ENCODE assay signal across 9 mouse cellular contexts in the genomic region with DNA sequence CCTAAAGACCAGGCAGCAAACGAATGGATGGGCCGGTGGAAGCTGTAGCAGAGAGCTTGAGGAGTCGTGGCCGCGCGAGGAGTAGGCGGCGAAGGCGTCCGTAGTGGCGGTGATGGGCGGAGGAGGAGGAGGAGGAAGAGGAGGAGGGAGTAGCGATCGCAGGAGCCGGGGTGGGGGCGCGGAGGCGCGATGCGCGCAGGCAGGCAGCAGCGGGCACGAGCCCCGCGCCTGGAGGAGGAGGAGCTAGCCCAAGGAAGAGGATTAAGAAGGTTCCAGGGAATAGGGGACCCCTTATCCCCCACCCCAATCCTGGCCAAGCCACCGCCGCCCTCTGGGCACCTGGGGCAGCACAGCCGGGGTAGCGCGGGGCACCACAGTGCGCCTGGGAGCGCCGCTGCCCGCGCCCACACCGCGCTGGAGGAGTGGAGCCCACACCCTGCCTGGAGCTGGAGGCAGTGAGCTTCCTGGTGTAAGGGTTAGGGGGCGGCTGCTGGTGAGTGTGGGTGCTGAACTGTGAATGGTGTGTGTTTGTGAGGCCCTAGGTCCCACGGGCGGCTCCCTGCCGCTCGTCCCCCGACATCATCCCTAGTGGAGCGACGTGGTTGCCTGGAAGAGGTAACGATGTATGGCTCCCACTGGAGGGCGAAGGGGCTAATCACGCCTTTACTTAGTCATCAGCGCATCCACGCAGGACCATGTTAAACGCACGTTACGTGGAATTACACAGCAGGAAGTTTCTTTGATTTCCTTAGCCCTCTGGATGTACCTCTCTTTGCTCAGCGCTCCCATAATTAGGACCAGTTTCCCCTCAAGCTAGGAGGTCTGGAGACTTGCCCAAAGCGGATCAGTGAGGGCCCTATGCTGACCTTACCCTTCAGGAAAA. TPM values are rescaled to one million over a fixed set of nuclear protein-coding genes. Genes with fewer than 3 reads are reported as not detected.
A peak's percentile ranks its signal among the peaks of the same experiment; 100 is the strongest.
DNase-seq lines count a peak whose midpoint lies in the region; ATAC-seq and TF ChIP-seq lines count a peak whose summit lies in the region.
"Had no signal": no experiment of that assay in that cellular context is flagged by ENCODE, and none has a peak within 500 bp of the region (broad histone marks: within the 10 kb centered on the region; RNA-seq: fewer than 3 reads in every experiment).

A gene (minus strand): TSS at position 125 of the 883 bp plus-strand sequence.

- H3K27me3 ChIP-seq in lung, embryonic 14.5 days (ENCODE audit: insufficient read depth, low read length) = peaks cover 19% of the 10 kb centered on the region; the same call in 1 of the 2 replicates
- H3K27me3 ChIP-seq in forebrain, embryonic 11.5 days (ENCODE audit: control insufficient read depth, insufficient read depth, low read length) = no peaks in the 10 kb centered on the region
- no peaks in the 10 kb centered on the region; the same call in 1 of the 2 replicates for H3K27me3 ChIP-seq in intestine, postnatal 0 days (replicated peaks; ENCODE audit: control insufficient read depth, insufficient read depth, low read length)
- peaks cover 18% of the 10 kb centered on the region for H3K27me3 ChIP-seq in limb, embryonic 12.5 days

- peak; percentile 21 for DNase-seq in lung, embryonic 14.5 days
- DNase-seq in lung, postnatal 14 days = no peak
- peak; percentile 70 for DNase-seq in brain, embryonic 18.5 days (ENCODE audit: low read depth, low spot score)
- peak; percentile 84 for DNase-seq in forebrain, embryonic 11.5 days (ENCODE audit: low spot score)
- DNase-seq in retina, embryonic 14.5 days (ENCODE audit: low spot score) = peak; percentile 66
- no peak for DNase-seq in c-Kit-positive CD71-positive TER-119-positive erythroid progenitor cells, embryonic 14.5 days (ENCODE audit: low spot score)

- H3K4me3 ChIP-seq in lung, embryonic 14.5 days (ENCODE audit: low read depth, low read length) = peak within 1 kb of the TSS; percentile 53
- peak within 1 kb of the TSS; percentile 63 for H3K4me3 ChIP-seq in forebrain, embryonic 11.5 days (ENCODE audit: low read depth, low read length)
- peak within 1 kb of the TSS; percentile 47 for H3K4me3 ChIP-seq in intestine, postnatal 0 days (ENCODE audit: low read depth, low read length)
- H3K4me3 ChIP-seq in limb, embryonic 12.5 days (replicated peaks) = peak within 1 kb of the TSS; percentile 66
- H3K4me3 ChIP-seq: myocyte had no signal

- no peaks in the 10 kb centered on the region for H3K4me1 ChIP-seq in lung, embryonic 14.5 days (ENCODE audit: insufficient read depth)
- H3K4me1 ChIP-seq in forebrain, embryonic 11.5 days (replicated peaks; ENCODE audit: control insufficient read depth, insufficient read depth, low read length) = no peaks in the 10 kb centered on the region
- H3K4me1 ChIP-seq in intestine, postnatal 0 days (replicated peaks; ENCODE audit: control insufficient read depth, insufficient read depth, low read length) = no peaks in the 10 kb centered on the region
- H3K4me1 ChIP-seq in limb, embryonic 12.5 days (replicated peaks) = 0 out of 2 replicates have a peak, but pooled peaks cover 8% of the 10 kb centered on the region

- WGBS in lung, embryonic 14.5 days = under 1% methylated on average over 48 of the region's 55 CpGs
- under 1% methylated on average over 42 of the region's 55 CpGs for WGBS in forebrain, embryonic 11.5 days
- WGBS in intestine, postnatal 0 days = 2% methylated on average over 47 of the region's 55 CpGs
- whole genome bisulfite sequencing in limb, embryonic 12.5 days = under 1% methylated on average over 51 of the region's 55 CpGs

- 0 out of 2 replicates have a peak, but pooled peaks have one; percentile 20 for TF ChIP-seq CTCF in lung, embryonic 14.5 days (IDR thresholded peaks at IDR 0.05; ENCODE audit: low read depth)
- peak; percentile 26 for TF ChIP-seq CTCF in intestine, postnatal 0 days (IDR thresholded peaks at IDR 0.05; ENCODE audit: low read depth)

- no peak within 1 kb of the TSS for H3K27ac ChIP-seq in lung, embryonic 14.5 days (ENCODE audit: low read depth)
- no peak within 1 kb of the TSS for H3K27ac ChIP-seq in forebrain, embryonic 11.5 days (ENCODE audit: low read depth, low read length)
- no peak within 1 kb of the TSS for H3K27ac ChIP-seq in intestine, postnatal 0 days (ENCODE audit: low read depth, low read length)
- H3K27ac ChIP-seq in limb, embryonic 12.5 days = no peak within 1 kb of the TSS

- ATAC-seq in lung, embryonic 14.5 days (ENCODE audit: insufficient read depth) = peak; percentile 86
- ATAC-seq in forebrain, embryonic 11.5 days (replicated peaks; ENCODE audit: low FRiP score) = peak; percentile 88
- no peak for ATAC-seq in intestine, postnatal 0 days
- ATAC-seq in limb, embryonic 12.5 days (ENCODE audit: insufficient number of reproducible peaks, insufficient read depth, low FRiP score, low TSS enrichment, low read depth) = peak; percentile 93

- no peaks in the 10 kb centered on the region for H3K9me3 ChIP-seq in lung, embryonic 14.5 days (ENCODE audit: low read depth, low read length)
- no peaks in the 10 kb centered on the region for H3K9me3 ChIP-seq in forebrain, embryonic 11.5 days (ENCODE audit: control insufficient read depth, low read length)
- H3K9me3 ChIP-seq in intestine, postnatal 0 days (ENCODE audit: control insufficient read depth) = no peaks in the 10 kb centered on the region
- H3K9me3 ChIP-seq in limb, embryonic 12.5 days = no peaks in the 10 kb centered on the region

- peak within 1 kb of the TSS; percentile 43 for H3K9ac ChIP-seq in lung, embryonic 14.5 days
- H3K9ac ChIP-seq in forebrain, embryonic 11.5 days (ENCODE audit: low read length) = peak within 1 kb of the TSS; percentile 78
- H3K9ac ChIP-seq in intestine, postnatal 0 days (ENCODE audit: low read depth, low read length) = peak within 1 kb of the TSS; percentile 17; the same call in 1 of the 2 replicates
- H3K9ac ChIP-seq in limb, embryonic 12.5 days (replicated peaks) = peak within 1 kb of the TSS; percentile 63

- H3K36me3 ChIP-seq in lung, embryonic 14.5 days (ENCODE audit: insufficient read depth) = no peaks in the 10 kb centered on the region
- H3K36me3 ChIP-seq in forebrain, embryonic 11.5 days (ENCODE audit: control insufficient read depth, insufficient read depth, low read length) = no peaks in the 10 kb centered on the region
- no peaks in the 10 kb centered on the region for H3K36me3 ChIP-seq in intestine, postnatal 0 days (ENCODE audit: control insufficient read depth, insufficient read depth)
- no peaks in the 10 kb centered on the region for H3K36me3 ChIP-seq in limb, embryonic 12.5 days

- H3K4me2 ChIP-seq in lung, embryonic 14.5 days = peak within 1 kb of the TSS; percentile 97
- H3K4me2 ChIP-seq in forebrain, embryonic 11.5 days (ENCODE audit: low read depth, low read length, severe bottlenecking) = peak within 1 kb of the TSS; percentile 84
- H3K4me2 ChIP-seq in intestine, postnatal 0 days (replicated peaks; ENCODE audit: low read depth) = peak within 1 kb of the TSS; percentile 76
- H3K4me2 ChIP-seq in limb, embryonic 12.5 days = peak within 1 kb of the TSS; percentile 97

RNA-seq across cellular contexts. Expression of the gene that starts here (rescaled TPM):
- 0.12 and 0.23 TPM in 2 replicates for polyA plus RNA-seq in lung, embryonic 14.5 days (2014; fragmentation: Nextera tagmentation; extraction: Ambion mirVana)
- 4.9 and 6.4 TPM in 2 replicates for polyA plus RNA-seq in forebrain, embryonic 11.5 days (2014; fragmentation: Nextera tagmentation; extraction: Ambion mirVana)
- 0.38 and 0.69 TPM in 2 replicates for polyA plus RNA-seq in intestine, postnatal 0 days (2015; fragmentation: Nextera tagmentation; extraction: Ambion mirVana)
- polyA plus RNA-seq in limb, embryonic 12.5 days (2016; fragmentation: Nextera tagmentation; extraction: Ambion mirVana) = 0.93 and 1.1 TPM in 2 replicates
- polyA plus RNA-seq: myocyte had no signal

Comparison
In these comparisons a context has a peak if more than half of its experiments do, and no peak if none do; other contexts are left out.
1. Peak in DNase-seq, ATAC-seq, H3K4me3 ChIP-seq, H3K9ac ChIP-seq and H3K4me2 ChIP-seq in lung, embryonic 14.5 days; RNA of the gene not detected or under 1 TPM.
2. DNase-seq: peak in brain, embryonic 18.5 days (single experiment), forebrain, embryonic 11.5 days (single experiment) and retina, embryonic 14.5 days (single experiment); none in lung, postnatal 14 days (single experiment) and c-Kit-positive CD71-positive TER-119-positive erythroid progenitor cells, embryonic 14.5 days (single experiment).
3. H3K9ac ChIP-seq: peak in every context shown above with its lines; median percentile 78 in forebrain, embryonic 11.5 days; 63 in limb, embryonic 12.5 days; 43 in lung, embryonic 14.5 days; 17 in intestine, postnatal 0 days.
4. Peak in every context shown above with its lines, with median percentiles within 50 percentile points of each other: H3K4me2 ChIP-seq and H3K4me3 ChIP-seq.